Mouse (Mus musculus): ENCODE measurements around the gene Ace3.

Ace3 gene

DNA sequence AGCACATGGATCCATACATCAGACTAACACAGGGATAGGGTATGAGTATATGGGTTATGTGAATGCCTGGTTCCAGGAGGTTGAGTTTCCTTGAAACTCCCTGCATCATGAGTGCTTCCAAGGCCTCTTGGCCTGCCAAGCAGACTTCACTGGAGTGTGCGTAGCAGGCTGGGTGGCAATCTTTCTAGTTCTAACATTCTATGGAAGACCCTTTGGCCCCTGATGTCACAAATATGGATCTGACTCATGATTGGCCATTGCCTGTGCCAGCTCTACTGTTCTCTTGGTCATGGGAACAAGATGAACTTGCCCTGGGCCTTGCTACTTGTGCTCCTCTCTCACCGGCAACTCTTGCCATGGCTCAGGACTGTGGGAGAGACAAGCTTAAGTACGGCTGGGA is at the start of gene Ace3:
TSS of gene Ace3 (plus strand) at position 301 of the 400 bp plus-strand sequence.
- DNase-seq (ENCODE audit: low spot score in 2 of 2), result no peak

DNA sequence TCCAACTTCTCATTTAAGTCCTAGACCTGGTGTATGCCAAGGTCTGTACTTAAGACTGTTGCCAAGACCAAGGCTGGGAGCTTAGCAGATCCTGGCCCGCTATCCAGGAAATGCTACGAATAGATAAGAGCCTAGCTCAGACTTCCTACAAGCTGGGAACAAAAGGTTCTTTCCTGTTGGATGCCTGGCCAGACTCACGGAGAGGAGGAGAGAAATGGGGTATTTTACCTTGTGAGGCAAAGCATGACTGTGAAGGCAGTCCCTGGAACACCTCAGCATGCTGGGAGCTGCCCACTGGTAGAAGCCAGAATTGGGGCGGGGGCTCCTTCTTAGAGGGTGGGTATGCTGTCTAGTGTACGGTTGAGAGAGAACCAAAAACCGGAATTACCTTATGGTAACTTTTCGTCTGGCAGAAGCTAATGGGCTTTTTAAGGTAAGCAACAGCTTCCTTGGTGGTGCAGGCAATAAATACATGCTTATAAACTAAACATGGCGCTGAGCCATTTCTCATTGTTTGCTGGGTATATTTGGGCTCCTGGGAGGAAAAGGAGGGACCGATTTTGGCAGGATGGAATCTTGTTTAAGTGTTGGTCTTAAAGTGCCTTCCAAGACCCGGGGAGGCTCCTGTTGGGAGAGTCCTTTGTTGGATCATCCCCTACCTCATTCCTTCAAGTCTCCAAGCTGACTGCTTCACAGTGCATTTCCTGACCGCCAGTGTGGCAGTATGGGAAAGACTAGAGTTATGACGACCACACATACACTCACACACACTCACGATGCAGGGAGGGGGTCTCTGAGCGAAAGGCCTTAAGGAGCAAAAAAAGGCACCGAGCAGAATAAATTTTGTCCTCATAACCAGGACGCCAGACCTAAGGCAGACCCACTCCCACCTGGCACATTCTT is 49.5 kb upstream of the Ace3 start:
- DNase-seq (ENCODE audit: low spot score in 2 of 2), result no peak

GRCm38 (mm10) chr11:105946694-105947154 is 47.8 kb upstream of the Ace3 start:
- DNase-seq (ENCODE audit: low spot score in 2 of 2), result no peak

- DNase-seq (ENCODE audit: low spot score in 2 of 2), result no peak
Observed at GRCm38 (mm10) chr11:105948255-105948654, 46.2 kb upstream of the Ace3 start.

DNA sequence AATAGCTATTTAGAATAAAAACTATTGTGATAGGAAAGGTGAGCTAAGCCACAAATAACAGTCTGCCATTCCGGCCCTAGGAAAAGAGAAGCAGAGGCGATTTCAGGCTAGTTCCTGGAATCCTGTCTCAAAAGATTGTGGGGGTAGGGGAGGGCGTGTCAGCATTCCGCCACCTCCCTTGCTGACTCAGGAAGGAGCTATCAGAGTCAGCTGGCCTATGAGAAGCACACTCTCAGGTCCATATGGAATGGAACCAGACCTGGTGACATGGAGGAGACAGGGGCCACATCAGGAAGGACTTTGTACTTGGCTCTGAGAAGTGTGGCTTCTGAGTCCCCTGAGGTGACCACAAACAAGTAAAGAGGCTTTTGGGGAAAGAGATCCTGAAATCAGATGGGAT is 44.0 kb upstream of the Ace3 start:
- DNase-seq (ENCODE audit: low spot score in 2 of 2), result no peak

GRCm38 (mm10) chr11:105951601-105952044 is 42.9 kb upstream of the Ace3 start:
- DNase-seq (ENCODE audit: low spot score in 2 of 2), result no peak

DNA sequence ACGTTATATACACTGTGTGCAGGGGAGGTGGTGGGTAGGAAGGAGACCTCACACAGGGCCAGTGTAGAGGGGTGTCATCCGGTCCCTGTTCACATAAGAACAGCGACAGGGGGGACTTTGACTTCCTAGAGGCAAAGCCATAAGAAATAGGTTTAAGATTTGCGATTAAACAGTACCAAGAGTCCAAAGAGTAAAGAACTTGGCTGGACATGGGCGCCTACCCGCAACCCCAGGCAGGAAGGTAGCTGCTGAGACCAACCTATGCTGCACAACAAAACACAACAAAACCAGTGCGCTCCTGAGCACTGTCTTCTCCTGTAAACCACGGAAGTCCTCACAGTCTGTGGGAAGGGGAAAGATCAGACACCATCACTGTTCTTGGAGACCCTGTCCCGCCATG is 42.4 kb upstream of the Ace3 start:
- no peak for DNase-seq (ENCODE audit: low spot score in 2 of 2)

GRCm38 (mm10) chr11:105952911-105953386 is 41.5 kb upstream of the Ace3 start, which contains the start of gene Cyb561:
TSS of gene Cyb561 (minus strand) at chr11:105953336.
- DNase-seq (ENCODE audit: low spot score in 2 of 2), result no peak

DNA sequence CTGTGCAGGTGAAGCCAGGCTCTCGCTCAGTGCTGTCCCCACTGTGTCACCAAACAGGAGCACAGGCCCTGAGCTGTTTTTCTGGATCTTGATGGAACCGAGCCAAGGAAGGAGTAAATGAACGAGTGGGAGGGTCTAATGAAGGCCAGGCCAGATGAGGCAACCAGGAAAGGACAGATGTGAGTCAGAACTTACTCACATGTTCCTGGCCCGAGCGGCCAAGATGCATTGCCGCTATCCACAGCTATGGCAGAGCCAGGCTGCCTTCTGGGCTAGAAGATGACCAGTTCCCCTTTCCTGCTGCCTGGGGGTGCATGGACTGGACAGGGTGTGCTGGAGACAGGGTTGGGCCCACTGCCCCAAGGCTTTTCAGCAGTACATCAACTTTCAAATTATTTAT is 41.1 kb upstream of the Ace3 start:
- DNase-seq (ENCODE audit: low spot score in 2 of 2), result no peak

DNA sequence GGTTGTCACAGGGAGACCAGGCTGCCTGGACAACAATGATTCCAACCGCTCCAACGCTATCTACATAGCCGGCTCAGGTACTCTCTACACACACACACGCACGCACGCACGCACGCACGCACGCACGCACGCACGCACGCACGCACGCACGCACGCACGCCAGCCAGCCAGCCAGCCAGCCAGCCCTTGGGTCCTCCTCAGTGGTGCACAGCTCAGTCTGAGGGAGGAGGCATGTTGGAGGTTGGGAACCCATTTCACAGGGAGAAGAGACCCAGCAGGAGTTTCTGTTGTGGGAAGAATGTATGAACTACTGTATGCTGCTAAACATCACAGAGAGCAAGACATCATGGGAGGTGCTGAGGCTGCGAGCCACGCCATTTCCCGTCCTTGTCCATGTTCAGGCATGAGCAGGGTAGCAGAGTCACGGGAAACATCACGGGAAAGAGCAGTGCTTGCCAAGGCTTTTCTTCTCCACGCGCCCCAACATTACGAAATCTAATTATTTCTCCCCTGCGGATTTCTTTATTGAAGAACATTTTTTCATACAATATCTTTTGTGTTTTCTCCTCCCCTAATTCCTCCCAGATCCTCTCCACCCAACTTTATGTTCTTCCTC is 38.6 kb upstream of the Ace3 start:
- DNase-seq (ENCODE audit: low spot score in 2 of 2), result no peak

DNA sequence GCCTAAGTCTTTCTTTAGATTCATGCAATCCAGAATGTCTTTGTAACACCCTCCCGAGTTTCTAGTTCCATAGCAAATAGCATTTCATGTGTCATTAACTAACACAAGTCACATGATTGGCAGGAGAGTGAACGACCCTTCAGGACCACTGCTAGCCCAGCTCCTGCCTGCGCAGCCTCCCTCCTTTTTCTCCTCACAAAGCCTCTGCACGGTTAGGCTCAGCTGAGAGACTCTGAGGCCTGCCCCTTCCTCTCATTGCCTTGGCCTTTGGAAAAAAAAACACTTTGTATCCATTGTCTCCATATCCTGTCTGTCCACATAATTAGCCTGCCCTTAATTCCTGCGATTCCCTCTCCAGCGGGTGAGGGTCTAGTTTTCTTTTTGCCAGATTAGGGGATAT is 37.0 kb upstream of the Ace3 start:
- DNase-seq (ENCODE audit: low spot score in 2 of 2), result no peak

DNA sequence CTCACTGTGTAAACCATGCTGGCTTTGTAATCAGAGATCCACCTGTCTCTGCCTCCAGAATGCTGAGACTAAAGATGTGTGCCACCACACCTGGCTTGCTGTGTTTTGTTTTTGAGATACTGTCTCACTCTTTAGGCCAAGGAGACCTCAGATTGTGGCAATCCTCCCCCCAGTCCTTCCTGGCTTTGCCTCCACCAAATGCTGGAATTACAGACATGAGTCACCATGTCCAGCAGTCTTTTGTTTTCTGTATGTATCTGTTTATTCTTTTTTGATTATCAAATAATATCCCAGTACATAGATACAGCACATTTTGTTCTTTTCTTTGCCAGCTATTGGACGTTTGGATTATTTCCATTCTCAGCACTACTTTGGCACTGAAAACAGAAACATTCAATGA is 35.9 kb upstream of the Ace3 start:
- DNase-seq (ENCODE audit: low spot score in 2 of 2), result no peak

GRCm38 (mm10) chr11:105959355-105959754 is 35.1 kb upstream of the Ace3 start:
- no peak for DNase-seq (ENCODE audit: low spot score in 2 of 2)

DNA sequence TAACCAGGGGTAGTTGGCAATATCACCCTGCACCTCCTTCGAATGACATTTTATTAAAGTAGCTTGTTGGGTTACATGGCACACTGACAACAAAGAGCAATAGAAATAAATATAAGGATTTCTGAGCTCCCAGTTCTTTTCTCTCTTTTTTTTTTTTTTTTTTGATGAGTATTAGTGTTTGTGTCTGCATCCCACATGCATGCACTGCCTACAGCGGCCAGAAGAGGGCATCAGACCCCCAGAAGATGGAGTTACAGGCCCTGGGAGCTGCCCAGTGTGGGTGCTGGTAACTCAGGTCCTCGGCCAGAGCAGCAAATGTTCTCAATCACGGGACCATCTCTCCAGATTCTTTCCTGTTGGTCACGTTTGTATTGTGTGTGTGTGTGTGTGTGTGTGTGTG is 29.8 kb upstream of the Ace3 start:
- no peak for DNase-seq (ENCODE audit: low spot score in 2 of 2)

DNA sequence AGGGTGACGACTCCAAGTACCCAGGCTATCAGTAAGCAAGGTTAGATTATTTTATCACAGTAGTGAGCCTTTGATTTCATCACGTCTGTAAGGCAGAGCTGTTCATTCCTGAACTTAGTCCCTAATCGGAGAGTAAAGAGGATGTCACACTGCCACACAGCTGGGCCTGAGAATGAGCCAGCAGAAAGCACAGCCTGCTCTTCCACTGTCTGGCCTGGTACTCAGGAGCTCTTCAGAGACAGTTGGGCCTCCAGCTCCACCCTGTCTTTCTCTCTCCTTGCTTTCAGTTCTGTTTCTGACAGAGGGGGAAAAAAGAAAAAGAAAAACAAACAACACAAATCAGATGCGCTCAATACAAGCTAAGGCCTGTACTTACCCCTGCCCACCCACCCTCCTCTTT is 28.2 kb upstream of the Ace3 start:
- no peak for DNase-seq (ENCODE audit: low spot score in 2 of 2)

DNA sequence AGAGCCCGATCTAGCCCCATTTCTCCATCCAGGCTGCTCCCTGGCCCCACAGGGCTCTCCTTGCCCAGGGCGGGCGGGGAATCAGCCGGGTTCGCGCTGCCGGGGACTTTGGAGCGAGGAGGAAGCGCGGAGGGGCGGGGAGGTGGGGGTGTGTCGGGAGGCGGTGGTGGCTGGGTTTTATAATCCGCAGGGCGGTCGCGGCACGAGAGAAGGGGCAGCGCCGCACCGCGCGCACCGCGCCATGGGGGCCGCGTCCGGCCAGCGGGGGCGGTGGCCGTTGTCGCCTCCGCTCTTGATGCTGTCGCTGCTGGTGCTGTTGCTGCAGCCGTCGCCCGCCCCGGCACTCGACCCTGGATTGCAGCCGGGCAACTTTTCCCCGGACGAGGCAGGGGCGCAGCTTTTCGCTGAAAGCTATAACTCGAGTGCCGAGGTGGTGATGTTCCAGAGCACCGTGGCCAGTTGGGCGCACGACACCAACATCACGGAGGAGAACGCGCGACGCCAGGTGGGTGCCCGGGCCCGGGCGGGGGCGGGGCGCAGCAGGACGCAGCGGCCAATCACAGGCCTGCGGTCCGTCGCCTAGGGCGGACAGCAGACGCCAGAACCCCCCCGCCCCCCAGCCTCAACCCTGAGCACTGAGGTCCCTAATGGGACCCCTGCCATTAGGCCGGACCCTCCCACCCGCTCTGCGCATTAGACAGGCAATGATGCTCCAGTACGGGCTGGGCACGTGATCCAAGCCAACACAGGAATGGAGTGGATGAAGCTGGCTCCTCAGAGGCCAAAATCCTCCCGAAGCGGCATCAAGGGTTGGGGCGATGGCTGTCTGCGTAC is 26.5 kb upstream of the Ace3 start, which contains the start of gene Ace:
TSS of gene Ace (plus strand) at position 205 of the 834 bp plus-strand sequence.
- DNase-seq (ENCODE audit: low spot score in 2 of 2), result no peak

GRCm38 (mm10) chr11:105968948-105969347 is 25.5 kb upstream of the Ace3 start:
- no peak for DNase-seq (ENCODE audit: low spot score in 2 of 2)

DNA sequence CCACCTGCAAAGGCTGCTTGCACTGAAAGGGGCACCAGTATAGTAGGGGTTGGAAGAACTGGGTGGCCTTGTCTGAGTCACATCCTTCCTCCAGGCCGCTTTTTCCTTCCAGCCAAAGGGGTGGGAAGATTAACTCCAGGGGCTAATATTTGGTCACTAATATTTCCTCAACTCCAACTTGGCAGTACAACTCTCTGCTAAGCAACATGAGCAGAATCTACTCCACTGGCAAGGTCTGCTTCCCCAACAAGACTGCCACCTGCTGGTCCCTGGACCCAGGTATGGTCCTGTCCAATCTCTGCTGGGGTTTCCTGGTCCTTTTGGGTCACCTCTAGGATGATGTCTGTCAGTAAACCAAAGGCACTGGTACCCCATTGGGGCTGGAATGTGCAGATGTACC is 25.0 kb upstream of the Ace3 start:
- DNase-seq (ENCODE audit: low spot score in 2 of 2), result no peak

- no peak for DNase-seq (ENCODE audit: low spot score in 2 of 2)
Observed at GRCm38 (mm10) chr11:105974593-105974992, 19.9 kb upstream of the Ace3 start.

DNA sequence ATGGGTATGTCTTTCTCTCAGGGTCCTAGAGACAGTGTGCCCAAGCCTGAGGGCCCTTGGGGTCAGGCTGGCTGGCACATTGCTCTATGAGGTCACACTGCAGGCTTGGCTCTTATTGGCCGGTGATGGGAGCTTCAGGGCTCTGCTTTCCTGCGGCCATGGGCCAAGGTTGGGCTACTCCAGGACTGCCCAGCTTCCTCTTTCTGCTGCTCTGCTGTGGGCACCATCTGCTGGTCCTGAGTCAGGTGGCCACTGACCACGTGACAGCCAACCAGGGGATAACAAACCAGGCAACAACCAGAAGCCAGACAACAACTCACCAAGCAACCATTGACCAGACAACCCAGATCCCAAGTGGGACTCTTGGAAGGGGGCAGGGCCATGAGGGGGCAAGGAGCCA is 19.4 kb upstream of the Ace3 start:
- DNase-seq (ENCODE audit: low spot score in 2 of 2), result no peak

DNA sequence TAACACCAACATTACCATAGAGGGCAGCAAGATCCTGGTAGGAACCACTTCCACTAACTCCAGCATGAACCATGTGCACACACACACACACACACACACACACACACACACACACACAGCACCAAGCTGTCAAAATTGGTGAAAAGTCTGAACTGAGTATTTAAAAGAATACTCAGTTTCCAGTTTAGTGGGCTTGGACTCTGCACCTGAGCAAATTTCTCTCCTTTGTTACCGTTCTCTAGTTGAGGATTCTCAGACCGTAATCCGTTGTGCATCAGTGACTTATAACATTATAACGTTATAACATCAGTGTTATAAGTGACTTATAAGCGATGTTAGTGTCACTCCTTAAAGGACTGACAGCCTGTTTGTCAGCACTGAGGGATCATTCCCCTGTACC is 18.8 kb upstream of the Ace3 start:
- no peak for DNase-seq (ENCODE audit: low spot score in 2 of 2)

DNA sequence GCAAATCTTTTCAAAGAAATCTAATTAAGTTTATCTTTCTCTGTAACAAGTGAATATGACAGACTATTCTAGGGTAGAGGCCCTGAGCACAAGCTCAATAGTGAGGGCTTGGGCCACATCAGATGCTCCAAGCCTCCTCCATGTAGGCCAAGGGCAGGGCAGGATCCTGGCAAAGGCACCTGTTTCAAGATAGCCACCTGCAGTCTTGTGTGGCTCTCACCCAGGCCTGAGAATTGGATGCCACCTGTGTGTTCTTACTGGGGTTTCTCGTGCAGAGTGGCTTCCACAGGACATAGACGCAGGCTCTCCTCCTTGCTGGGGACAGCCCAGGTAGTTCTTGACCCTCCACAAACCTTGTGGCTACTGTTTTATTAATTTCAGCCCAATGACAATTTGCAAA is 16.2 kb upstream of the Ace3 start:
- no peak for DNase-seq (ENCODE audit: low spot score in 2 of 2)
